Mouse (Mus musculus): ENCODE results near the gene Rin3. TPM values are rescaled to one million over a fixed set of nuclear protein-coding genes. Genes with fewer than 3 reads are reported as not detected.

The Rin3 gene
- total RNA-seq, 2 experiments from 2014 or later: 6.7 to 7.9 TPM

GRCm38 (mm10) chr12:102416391-102416837, 133.6 kb downstream of the Rin3 start:
- intact Hi-C loops (cut with DNase I): no loop called here
- DNase-seq: peak in 1 of 2 experiments; percentile 42

DNA sequence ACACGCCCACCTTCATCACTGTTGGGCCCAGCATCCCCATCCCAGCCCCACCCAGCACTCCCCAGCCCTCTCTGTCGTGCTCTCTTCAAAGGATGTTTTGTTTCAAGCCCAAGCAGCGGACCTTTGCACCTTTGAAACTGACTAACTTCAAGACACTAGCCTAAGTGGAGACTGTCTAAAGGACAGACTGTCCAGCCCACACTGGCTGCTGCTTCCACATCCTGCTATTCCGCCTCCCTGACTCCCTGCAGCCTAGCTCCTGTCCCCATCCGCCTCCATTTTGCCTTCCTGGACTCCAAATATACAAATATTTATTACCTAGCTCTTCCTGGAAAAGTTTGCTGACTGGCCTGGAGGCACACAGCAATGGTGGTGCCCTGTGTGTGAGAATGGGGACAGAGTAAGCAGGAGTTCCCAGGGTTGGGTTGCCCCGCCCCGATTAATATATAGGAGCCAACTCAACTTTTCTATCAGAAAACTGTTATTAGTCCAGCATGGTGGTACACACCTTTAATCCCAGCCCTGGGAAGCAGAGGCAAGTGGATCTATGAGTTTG, 134.2 kb downstream of the Rin3 start:
- intact Hi-C loops (cut with DNase I): no loop called here
- no peak for DNase-seq

DNA sequence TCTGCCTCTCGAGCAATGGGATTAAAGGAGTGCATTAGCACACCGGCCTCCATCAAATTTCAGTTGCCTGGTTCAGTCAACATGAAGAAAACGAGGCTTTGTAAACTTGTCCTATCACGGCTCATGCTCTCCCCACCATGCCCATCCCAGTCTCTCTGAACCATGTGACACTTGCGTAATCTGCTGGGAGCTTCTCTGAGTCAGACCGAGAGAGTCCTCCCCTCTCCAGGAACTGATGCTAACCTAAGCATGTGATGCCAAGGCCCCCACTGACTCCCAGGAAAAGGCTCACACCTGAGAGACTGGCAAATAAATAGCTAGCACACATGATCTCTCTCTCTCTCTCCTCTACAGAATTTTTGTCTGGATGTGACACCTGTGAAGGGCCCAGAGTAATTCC, 134.9 kb downstream of the Rin3 start:
- intact Hi-C loops (cut with DNase I): no loop called here

DNA sequence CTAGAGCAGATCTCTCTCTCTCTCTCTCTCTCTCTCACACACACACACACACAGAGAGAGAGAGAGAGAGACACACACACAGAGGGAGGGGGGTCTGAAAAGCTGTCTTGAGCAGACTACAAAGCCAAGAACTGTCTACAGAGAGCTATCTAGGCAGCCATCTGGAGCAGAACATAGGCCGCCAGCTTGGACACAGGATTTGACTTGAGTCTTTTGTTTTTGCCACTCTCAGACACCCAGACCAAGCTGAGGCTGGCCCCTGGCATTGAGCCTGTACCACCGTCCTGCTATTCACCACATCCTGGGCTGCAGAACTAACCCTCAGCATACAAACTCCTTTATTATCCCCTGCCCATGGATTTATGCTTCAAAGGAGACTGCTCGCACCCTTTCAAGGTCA, 136.7 kb downstream of the Rin3 start:
- DNase-seq: no peak
- intact Hi-C loops (cut with DNase I): no loop called here

More for the DNA sequence above, 134.9 kb downstream of the Rin3 start:
- no peak for DNase-seq

DNA sequence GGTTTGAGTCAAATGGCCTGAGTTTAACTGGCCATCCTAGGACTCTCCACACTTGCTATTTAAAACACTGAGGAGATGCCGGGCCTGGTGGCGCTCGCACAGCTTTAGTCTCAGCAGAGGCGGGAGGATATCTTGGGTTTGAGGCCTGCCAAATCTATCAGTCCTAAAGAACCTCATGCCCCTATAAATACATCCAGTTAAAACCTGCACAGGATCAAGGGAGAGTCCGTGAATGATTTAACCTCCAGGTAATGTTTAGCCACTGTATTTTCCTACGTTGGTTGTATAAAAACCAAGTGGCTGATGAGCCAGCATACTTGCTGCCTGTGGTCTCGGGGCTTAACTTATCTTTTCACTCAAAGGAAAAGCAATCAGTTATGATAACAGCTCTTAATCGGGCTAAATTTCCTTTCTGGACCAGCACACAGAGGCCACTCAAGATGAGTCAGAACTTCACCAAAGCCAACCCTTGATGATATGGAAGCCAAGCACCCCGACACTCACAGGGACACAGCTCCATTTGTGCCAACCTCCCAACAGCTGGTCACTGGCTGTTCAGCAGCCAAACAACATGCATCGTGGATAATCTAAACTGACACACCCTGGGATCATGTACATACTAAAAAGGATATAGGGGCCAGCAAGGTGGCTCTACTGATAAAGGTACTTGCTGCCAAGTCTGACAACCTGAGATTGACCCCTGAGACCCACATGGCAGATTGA, 137.5 kb downstream of the Rin3 start:
- intact Hi-C loops (cut with DNase I): no loop called here
- DNase-seq: no peak

DNA sequence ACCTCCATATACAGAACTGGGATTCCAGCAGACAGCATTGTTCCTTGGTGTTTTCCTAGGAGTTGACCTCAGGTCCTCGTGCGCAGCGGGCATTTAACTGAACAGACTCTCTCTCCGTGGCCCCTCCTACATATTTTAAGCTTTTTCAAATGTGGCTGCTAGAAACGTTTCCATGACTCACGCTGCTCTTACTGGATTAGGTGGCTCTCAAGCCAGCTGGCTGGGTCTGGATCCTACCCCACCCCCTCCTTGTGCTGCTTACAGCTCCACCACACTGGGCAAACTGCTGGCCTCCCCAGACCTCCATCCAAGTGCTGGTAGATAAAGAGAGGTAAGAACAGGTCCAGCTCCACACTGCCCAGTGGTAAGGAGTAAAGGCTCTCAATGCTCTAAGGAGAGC, 139.2 kb downstream of the Rin3 start:
- intact Hi-C loops (cut with DNase I): no loop called here
- DNase-seq: peak in 1 of 2 experiments; percentile 39

GRCm38 (mm10) chr12:102422623-102423320, 139.9 kb downstream of the Rin3 start:
- intact Hi-C loops (cut with DNase I): no loop called here
- no peak for DNase-seq

DNA sequence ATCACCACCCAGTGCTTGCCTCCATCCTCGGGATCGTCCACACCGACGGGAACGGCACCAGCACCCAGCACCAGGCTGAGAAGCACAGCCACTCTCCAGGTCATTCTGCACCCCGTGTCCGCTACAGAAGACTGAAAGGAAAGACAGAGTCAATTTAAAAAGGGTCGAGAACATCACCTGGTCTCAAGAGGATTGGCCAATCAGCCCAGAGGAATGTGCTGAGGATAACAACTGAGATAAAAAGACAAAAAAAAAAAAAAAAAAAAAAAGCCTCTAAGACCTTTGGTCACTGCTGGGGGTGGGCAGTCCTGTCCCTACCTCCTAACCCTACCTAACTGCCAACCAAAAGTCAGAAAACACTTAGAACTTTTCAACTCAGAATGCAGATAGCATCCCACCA, 140.8 kb downstream of the Rin3 start:
- intact Hi-C loops (cut with DNase I): no loop called here

DNA sequence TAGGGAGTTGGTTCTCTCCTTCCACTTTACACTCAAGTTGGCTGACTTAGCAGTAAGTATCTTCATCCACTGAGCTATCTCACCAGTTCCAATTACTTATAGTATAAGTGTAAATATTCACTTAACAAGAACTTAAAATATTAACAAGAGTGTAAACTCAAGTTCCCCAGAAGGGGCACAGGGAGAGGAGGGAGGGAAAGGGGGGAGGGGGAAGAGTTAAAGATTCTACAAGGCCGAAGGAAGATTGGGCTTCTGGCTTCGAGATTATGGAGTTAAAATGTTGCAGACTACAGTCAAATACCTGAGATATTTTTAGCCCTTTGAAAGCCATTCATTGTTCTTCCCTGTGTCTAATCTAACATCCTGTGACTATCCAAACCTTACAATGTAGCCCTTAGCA, 141.6 kb downstream of the Rin3 start:
- no peak for DNase-seq
- intact Hi-C loops (cut with DNase I): no loop called here

More for the DNA sequence above, 140.8 kb downstream of the Rin3 start:
- no peak for DNase-seq

DNA sequence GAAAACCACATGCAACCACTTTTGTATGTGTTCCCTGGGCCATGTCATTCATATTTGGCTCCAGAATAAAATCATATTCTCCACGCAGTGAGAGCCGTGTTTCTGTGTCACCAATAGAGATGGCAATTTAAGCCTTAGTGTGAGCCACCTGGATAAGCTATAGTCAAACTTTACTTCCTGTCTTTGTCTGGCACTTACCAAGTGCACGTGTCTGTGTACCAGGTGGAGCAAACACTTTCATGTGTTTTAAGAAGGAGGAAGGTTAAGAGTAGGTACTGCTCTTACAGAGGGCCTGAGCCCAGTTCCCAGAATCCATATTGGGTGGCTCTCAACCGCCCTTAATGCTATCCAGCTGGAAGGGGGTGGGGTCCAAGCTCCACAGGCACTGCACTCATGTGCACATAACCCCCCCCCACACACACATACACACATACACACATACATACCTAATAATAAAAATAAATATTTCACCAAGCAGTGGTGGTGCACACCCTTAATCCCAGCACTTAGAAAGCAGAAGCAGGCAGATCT, 142.3 kb downstream of the Rin3 start:
- DNase-seq: no peak
- intact Hi-C loops (cut with DNase I): no loop called here

DNA sequence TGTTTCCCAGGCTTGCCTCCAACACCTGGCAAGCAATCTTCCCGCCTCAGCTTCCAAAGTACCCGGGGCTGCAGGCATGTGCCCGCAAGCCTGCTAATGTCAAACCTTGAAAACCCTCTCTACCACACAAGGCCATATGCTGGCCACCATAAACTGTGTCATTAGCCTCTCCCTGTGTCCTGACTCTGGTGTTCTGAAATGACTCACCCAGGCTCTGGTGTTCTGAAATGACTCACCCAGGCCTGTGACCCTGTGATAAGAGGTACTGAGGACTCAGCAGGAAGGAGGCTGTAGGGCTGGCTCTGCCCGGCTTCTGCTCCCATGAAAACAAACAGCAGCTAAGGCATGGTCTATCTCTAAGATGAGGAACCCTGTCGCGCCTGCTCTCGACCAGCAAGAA, 143.4 kb downstream of the Rin3 start:
- intact Hi-C loops (cut with DNase I): no loop called here
- no peak for DNase-seq

DNA sequence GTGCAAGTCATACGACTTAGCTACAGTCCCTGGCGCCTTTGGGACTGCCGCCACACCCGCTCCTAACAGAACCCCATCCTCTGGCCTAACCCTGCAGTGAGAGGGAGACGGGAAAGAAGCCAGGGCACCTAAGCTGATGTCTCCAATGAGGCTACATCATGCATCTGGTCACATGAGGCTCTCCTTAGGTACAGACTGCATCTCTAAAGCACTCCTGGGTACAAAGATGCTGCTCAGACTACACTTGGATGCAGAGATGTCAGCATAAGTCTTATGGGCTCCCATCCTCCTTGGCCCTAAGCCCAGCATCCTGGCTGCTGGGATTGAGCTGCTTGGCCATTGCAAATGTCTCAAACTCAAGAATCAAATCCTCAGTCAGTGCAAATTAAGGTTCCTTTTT, 146.8 kb downstream of the Rin3 start:
- DNase-seq: no peak
- intact Hi-C loops (cut with DNase I): no loop called here

DNA sequence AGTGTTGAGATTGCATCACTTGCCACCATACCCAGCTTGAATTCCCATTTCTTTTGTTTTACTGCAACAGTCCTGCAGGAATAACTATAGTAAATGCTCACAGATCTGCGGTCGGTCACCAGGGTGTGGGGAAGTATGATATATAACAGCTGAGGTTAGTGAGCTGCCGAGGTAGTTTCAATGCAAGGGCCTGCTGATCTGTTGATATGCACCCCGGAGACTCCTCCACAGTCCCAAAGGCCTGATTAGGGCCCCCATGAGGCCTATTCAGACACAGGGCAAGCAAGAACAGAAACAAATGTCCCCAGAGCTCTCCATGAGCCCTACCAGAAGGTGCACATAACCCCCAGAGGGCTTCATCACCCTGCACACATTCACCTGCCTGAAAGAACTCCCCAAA, 147.4 kb downstream of the Rin3 start:
- intact Hi-C loops (cut with DNase I): no loop called here

DNA sequence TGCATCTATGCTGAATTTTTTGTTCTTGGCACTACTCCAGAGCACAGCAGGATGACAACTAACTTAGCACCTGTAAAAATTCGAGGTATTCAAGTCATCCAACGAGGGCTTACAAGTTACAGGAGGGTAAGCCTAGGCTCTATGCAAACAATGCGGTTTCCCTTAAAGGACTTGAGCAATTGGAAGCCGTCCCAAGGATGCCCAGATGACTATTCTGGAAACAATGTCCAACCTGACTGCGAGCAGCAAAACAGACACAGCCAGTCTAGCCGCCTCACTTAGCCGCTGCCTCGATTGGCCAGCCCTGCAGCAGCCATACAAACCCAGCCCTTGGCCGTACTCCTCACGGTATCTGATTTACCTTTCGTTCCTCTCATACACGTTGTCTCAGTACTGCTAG, 149.4 kb downstream of the Rin3 start:
- intact Hi-C loops (cut with DNase I): no loop called here
- no peak for DNase-seq

More for the DNA sequence above, 147.4 kb downstream of the Rin3 start:
- no peak for DNase-seq

GRCm38 (mm10) chr12:102434107-102434506, 151.3 kb downstream of the Rin3 start:
- DNase-seq: no peak
- intact Hi-C loops (cut with DNase I): no loop called here

- intact Hi-C loops (cut with DNase I): no loop called here
- DNase-seq: no peak
These were observed 154.2 kb downstream of the Rin3 start for GRCm38 (mm10) chr12:102436939-102437526.

DNA sequence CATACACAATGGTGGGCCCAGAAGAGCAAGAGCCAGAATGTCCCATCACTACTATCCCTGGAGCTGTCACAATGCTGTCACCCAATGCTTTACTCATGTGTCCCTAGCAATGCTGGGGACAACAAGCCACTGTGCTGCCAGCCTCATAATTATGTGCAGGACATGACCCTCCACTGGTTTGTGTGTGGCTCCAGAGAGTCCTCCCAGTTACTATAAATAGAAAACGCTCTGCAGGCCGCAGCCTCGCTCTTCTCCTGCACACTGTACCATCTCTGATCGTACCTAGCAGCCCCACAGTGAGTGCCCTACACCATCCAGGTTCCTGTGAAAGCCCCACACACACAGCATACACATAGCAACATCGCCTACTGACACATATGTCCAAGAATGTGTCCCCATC, 155.1 kb downstream of the Rin3 start:
- DNase-seq: no peak
- intact Hi-C loops (cut with DNase I): no loop called here

GRCm38 (mm10) chr12:102438983-102439631, 156.3 kb downstream of the Rin3 start:
- no peak for DNase-seq
- intact Hi-C loops (cut with DNase I): no loop called here

DNA sequence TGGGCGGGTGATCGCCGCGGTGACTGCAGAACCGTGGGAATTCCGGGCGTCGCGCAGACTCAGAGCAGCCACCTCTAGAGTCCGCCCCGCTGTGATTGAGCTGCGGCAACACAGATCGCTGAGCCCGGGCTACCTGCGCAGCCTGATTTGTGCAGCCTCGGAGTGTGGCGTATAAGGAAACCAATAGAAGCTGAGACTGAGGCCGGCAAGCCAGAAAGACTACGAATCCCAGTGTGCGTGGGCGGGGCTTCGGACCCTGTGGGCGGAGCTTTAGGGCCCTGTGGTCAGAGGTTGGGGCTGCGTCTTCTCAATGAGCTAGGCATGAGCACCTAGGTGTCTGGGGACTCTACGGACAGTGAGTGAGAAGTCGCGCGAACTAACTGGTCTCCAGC, 156.8 kb downstream of the Rin3 start, which contains the start of gene Lgmn:
Gene Lgmn (minus strand): TSS at position 182 of the 392 bp plus-strand sequence.
- peak; percentile 97 to 98 for DNase-seq
- intact Hi-C loops (cut with DNase I): no loop called here

Data from gastrocnemius, postnatal 36 days (tissue).